Mouse (Mus musculus) kidney, adult 2 months (tissue): ENCODE measurements around the gene Fgfr3. TPM values are rescaled to one million over a fixed set of nuclear protein-coding genes. Genes with fewer than 3 reads are reported as not detected.
A peak's percentile ranks its signal among the peaks of the same experiment; 100 is the strongest.

ENCODE experiments used
- DNase-seq: peaks from one replicate; pipeline ENCODE4 v3.0.0; 2021
- H3K27ac ChIP-seq: fragments of 200-500 bp; 2 replicates; pipeline ENCODE4 v1.5.1; 2012; ENCODE audit warnings: low read depth, low read length, control low read depth, inconsistent platforms; ENCODE audit not compliant: insufficient read depth
- H3K27me3 ChIP-seq: fragments of 200-500 bp; replicated peaks from 2 replicates; pipeline ENCODE4 v1.6.1; 2012; ENCODE audit warnings: mild to moderate bottlenecking, moderate library complexity, low read length, inconsistent platforms; ENCODE audit not compliant: control insufficient read depth, insufficient read depth
- H3K36me3 ChIP-seq: fragments of 200-500 bp; 2 replicates; pipeline ENCODE4 v1.6.1; 2012; ENCODE audit warnings: mild to moderate bottlenecking, moderate library complexity, low read length, inconsistent platforms; ENCODE audit not compliant: control insufficient read depth, insufficient read depth
- H3K4me1 ChIP-seq: fragments of 200-500 bp; 2 replicates; pipeline ENCODE4 v1.6.1; 2011; ENCODE audit warnings: low read length; ENCODE audit not compliant: control insufficient read depth, insufficient read depth
- H3K4me3 ChIP-seq: fragments of 200-500 bp; 2 replicates; pipeline ENCODE4 v1.5.1; 2011; ENCODE audit warnings: mild to moderate bottlenecking, low read depth, low read length, control low read depth; ENCODE audit not compliant: insufficient read depth
- CTCF ChIP-seq: fragments of 200-500 bp; conservative IDR thresholded peaks from 2 replicates; pipeline ENCODE4 v1.5.1; 2011; ENCODE audit warnings: low read depth, mild to moderate bottlenecking, control low read depth, low read length, moderate library complexity, mixed read lengths; ENCODE audit not compliant: insufficient read depth, insufficient read length
- POLR2A ChIP-seq: fragments of 200-500 bp; IDR thresholded peaks from one replicate; pipeline ENCODE4 v1.6.1; 2011; ENCODE audit warnings: low read depth, low read length, control low read depth
- WGBS: fragments of 180-500 bp; shearing (Covaris S2); methylation state at CpG from one replicate; pipeline ENCODE4 v1.1.7; 2018; 5-methylcytosine and 5-hydroxymethylcytosine counted together
- polyA plus RNA-seq: library from polyadenylated mRNA; depleted of rRNA; stranded (reverse); fragments of >200 nt; gene quantifications from 2 replicates; pipeline ENCODE4 v1.2.3, GENCODE M21; 2012; rRNA removed

Gene Fgfr3
- polyA plus RNA-seq, 1 experiment = 63.7 TPM

DNA sequence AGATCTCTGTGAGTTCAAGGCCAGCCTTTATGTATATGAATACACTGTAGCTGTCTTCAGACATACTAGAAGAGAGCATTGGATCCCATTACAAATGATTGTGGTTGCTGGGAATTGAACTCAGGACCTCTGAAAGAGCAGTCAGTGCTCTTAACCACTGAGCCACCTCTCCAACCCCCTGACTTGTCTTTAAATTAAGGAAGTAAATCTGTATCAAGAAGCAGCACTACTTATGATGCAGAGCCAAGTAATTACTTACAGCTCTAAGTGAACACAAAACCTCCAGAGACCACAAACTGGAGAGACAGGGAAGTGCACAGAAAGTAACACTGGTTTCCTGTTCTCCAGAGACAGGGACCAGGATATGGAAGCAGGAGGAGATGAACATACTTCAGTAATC lies 55.7 kb downstream of the Fgfr3 start:
- no peak for TF ChIP-seq CTCF
- TF ChIP-seq POLR2A = no peak
- Histone ChIP-seq H3K27me3 (no peaks in the 10 kb centered on the region), H3K4me1 (peaks cover 3% of the 10 kb centered on the region; the same call in 1 of the 2 replicates), H3K27ac (no peak overlapping the region), H3K36me3 (no peaks in the 10 kb centered on the region), H3K4me3 (no peak overlapping the region)
- DNase-seq = no peak

DNA sequence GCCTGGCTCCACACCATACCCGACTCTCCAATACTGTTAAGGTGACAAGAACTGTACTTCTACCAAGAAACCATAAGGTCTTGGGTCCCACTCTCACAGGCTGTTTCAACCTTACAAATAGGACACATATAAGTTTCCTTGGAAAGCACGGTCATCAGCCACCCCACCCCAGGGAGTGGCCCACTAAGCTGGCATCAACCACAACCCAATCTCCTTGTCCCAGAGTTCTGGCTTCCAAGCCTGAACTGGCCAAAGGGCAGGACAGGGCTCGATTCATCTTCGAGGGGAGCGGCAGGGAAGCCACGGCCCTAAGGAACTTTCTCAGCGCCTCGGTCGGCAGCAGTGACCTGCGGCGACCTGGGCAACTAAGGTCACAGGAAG lies 60.5 kb downstream of the Fgfr3 start:
- TF ChIP-seq POLR2A (no peak), CTCF (no peak)
- whole genome bisulfite sequencing = 4% methylated on average over 11 of the region's 11 CpGs
- H3K27ac ChIP-seq = peak overlapping the region; percentile 73
- peak overlapping the region; percentile 87 for H3K4me3 ChIP-seq
- DNase-seq = peak; percentile 36
- peaks cover 8% of the 10 kb centered on the region for H3K4me1 ChIP-seq
- no peaks in the 10 kb centered on the region for H3K27me3 ChIP-seq
- no peaks in the 10 kb centered on the region for H3K36me3 ChIP-seq

DNA sequence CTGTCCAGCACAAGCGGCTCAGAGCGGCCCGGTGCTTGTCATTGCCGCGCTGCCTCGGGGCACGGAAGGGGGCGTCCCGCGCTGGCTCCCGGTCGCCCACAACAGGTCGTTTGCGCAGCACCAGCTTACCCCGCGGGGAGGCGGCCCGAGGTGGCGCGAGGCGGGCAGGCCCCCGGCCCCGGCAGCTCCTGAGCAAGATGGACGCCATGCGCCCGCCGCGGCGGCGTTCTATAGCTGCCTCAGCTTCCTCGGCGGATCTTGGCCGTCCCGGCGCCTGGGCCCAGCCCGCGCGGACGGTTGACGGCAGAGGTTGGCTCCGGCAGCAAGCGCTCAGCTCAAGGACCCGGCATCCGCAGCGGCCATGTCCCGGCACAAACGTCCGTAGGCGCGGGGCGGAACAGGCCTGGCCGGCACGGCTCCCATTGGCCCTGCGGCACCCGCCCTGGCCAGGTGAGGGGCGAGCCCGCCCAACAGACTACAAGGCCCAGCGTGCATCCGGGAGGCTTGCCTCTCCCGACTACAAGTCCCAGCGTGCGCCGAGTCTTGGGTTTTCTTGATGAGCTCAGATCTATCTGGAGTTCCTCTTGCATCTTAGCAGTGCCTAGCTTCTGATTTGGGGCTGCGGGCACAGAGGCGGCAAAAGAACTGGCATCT lies 61.0 kb downstream of the Fgfr3 start, which contains the start of gene Letm1:
Letm1 (minus strand) TSS at position 473 of the 654 bp plus-strand sequence.
- Histone ChIP-seq H3K27me3 (no peaks in the 10 kb centered on the region), H3K4me3 (peak within 1 kb of the TSS; percentile 87), H3K27ac (peak within 1 kb of the TSS; percentile 73), H3K4me1 (peaks cover 8% of the 10 kb centered on the region), H3K36me3 (no peaks in the 10 kb centered on the region)
- no peak for TF ChIP-seq CTCF
- TF ChIP-seq POLR2A = peak; percentile 29
- DNase-seq = peak; percentile 97
- WGBS = under 1% methylated on average over 65 of the region's 65 CpGs

DNA sequence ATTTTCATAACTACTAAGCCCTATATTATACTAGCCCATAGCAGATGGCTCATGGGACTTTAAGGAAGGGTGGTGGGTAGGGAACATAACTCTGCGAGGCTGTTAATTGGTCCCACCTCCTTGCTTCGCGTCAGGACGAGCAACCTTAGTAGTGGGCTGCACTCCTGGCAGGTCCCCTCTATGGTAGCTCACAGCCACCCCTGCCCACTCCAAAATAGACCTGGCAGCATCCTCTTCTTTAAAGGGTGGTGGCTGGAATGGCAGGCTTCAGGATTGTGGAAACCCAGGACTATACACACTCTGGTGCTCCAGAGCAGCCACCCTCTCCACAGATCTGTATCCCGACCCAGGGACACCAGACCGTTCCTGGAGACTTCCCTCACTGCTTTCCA lies 61.5 kb downstream of the Fgfr3 start:
- 3% methylated on average over 6 of the region's 6 CpGs for whole genome bisulfite sequencing
- H3K27me3 ChIP-seq = no peaks in the 10 kb centered on the region
- DNase-seq = no peak
- peaks cover 8% of the 10 kb centered on the region for H3K4me1 ChIP-seq
- H3K27ac ChIP-seq = no peak overlapping the region; the same call in 1 of the 2 replicates
- TF ChIP-seq POLR2A = no peak
- no peaks in the 10 kb centered on the region for H3K36me3 ChIP-seq
- peak overlapping the region; percentile 87 for H3K4me3 ChIP-seq

Other genes starting within 250 kb of the Fgfr3 start
- gene Fam53a, start 92.0 kb upstream of the Fgfr3 start, polyA plus RNA-seq = 20.8 and 27.1 TPM in 2 replicates
- 0.64 and 0.77 TPM in 2 replicates for gene Gm9903, start 91.7 kb upstream of the Fgfr3 start, polyA plus RNA-seq
- gene Slbp, start 69.1 kb upstream of the Fgfr3 start, polyA plus RNA-seq = 12.7 and 15.7 TPM in 2 replicates
- 2.3 and 2.6 TPM in 2 replicates for gene Tacc3, start 63.5 kb upstream of the Fgfr3 start, polyA plus RNA-seq
- 47.4 and 51.2 TPM in 2 replicates for gene Tmem129, start 63.3 kb upstream of the Fgfr3 start, polyA plus RNA-seq
- gene Letm1, start 61.1 kb downstream of the Fgfr3 start, polyA plus RNA-seq = 85.1 and 91.6 TPM in 2 replicates
- gene Nsd2, start 99.1 kb downstream of the Fgfr3 start, polyA plus RNA-seq = 6.3 and 6.8 TPM in 2 replicates
- gene Nelfa, start 214.7 kb downstream of the Fgfr3 start, polyA plus RNA-seq = 23.0 and 24.6 TPM in 2 replicates